Mouse (Mus musculus) skeletal muscle tissue, postnatal 0 days (tissue): ENCODE measurements around the gene Tbcel. TPM values are rescaled to one million over a fixed set of nuclear protein-coding genes. Genes with fewer than 3 reads are reported as not detected.

ENCODE experiments used
- microRNA-seq, 2 experiments: library from miRNA; unstranded; fragments of <30 nt; microRNA quantifications; one replicate each; pipeline ENCODE4; 2016
- polyA plus RNA-seq: library from polyadenylated mRNA; unstranded; fragments of >200 nt; fragmentation: Nextera tagmentation; extraction: Ambion mirVana; gene quantifications from 2 replicates; pipeline ENCODE4 v1.2.1, GENCODE M21; 2015

The Tbcel gene
- 3.6 and 4.8 TPM in 2 replicates for polyA plus RNA-seq

GRCm38 (mm10) chr9:42507709-42508108 lies at the start of gene Tbcel:
TSS of gene Tbcel (minus strand) at chr9:42507809.

GRCm38 (mm10) chr9:42399829-42400228 lies 107.8 kb downstream of the Tbcel start, which contains the start of gene Tecta:
TSS of gene Tecta (minus strand) at chr9:42399929.

Small RNA genes lying within 50 kb of the gene (microRNA-seq; reads per million reads assigned to microRNA genes)
- gene Gm44311, result 0 reads per million in 2 experiments

Other genes with a start within 250 kb of the Tbcel start
- 14.2 and 17.0 TPM in 2 replicates for gene Sc5d, start 243.6 kb downstream of the Tbcel start, polyA plus RNA-seq
- gene Tecta, start 107.9 kb downstream of the Tbcel start, polyA plus RNA-seq, result 0.09 TPM in 1 of 2 replicates, not detected in the other